Mouse (Mus musculus) olfactory bulb, adult 2 months (tissue): Measurements from ENCODE around the gene Cckar.

Experiments used
- CTCF ChIP-seq: fragments of 200-500 bp; IDR thresholded peaks from 2 replicates; pipeline ENCODE4 v1.5.1; 2012; ENCODE audit warnings: low read depth, mild to moderate bottlenecking, low read length, moderate library complexity; ENCODE audit not compliant: insufficient read depth
- POLR2A ChIP-seq: fragments of 200-500 bp; IDR thresholded peaks from 2 replicates; pipeline ENCODE4 v1.6.1; 2012; ENCODE audit warnings: mild to moderate bottlenecking, low read depth, low read length, moderate library complexity; ENCODE audit not compliant: insufficient read depth

DNA sequence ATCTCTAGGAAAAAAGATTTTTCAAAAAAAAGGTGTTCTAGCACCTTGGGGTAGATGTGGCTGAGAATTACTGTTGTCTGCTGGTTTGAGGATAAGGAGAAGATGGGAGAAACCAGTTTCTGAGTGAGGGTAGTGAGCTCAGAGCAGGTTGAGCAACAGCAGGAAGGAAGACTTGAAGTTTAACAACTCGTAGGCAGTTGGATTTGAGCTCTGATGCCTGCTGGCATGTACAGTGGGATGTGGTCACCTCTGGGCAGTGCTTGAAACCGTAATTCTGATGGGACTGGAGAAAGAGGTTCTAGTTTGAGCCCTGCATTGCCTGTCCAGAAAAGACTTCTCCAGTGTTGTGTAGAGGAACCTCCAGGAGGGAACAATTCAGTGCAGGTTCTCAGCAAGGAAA is 46.0 kb downstream of the Cckar start:
- no peak for TF ChIP-seq CTCF
- TF ChIP-seq POLR2A: no peak
